Mouse (Mus musculus): ENCODE results near the gene Osgin1. TPM values are rescaled to one million over a fixed set of nuclear protein-coding genes. Genes with fewer than 3 reads are reported as not detected.

Gene Osgin1
- polyA plus RNA-seq, 1 experiment from 2014 or later: 0.14 TPM

DNA sequence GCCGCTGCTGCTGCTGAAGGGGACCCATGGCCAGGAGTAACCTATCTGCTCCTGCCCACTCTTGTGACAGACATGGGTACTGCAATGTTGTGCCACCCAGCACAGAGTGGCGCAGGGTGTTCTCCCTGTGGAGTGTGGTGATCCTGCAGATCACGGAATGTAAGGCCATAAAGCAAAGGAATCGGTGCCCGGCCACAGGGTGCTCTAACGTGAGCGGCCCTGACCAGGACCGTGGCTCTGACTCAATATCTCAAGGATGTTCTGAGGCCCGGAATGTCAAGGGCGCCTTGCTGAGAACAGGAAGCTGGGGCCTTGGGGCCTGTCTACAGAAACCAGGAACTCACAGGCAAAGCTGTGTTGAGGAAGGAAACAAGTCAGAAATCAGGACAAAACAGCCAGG, 8.4 kb upstream of the Osgin1 start:
- Histone ChIP-seq H3K9ac (no peak overlapping the region), H3K4me2 (replicated peaks) (no peak overlapping the region), H3K9me3 (replicated peaks) (no peaks in the 10 kb centered on the region), H3K27ac (no peak overlapping the region), H3K4me1 (peaks cover 11% of the 10 kb centered on the region; the same call in 1 of the 2 replicates), H3K36me3 (no peaks in the 10 kb centered on the region), H3K4me3 (no peak overlapping the region), H3K27me3 (no peaks in the 10 kb centered on the region)
- ATAC-seq (ENCODE audit: low FRiP score): no peak
- WGBS: 88% methylated on average over 10 of the region's 10 CpGs

GRCm38 (mm10) chr8:119426069-119426735, 7.7 kb upstream of the Osgin1 start:
- H3K27me3 ChIP-seq: no peaks in the 10 kb centered on the region
- H3K4me2 ChIP-seq (replicated peaks): no peak overlapping the region
- H3K4me3 ChIP-seq: no peak overlapping the region
- no peaks in the 10 kb centered on the region for H3K36me3 ChIP-seq
- H3K27ac ChIP-seq: no peak overlapping the region
- WGBS: 86% methylated on average over 6 of the region's 6 CpGs
- no peak for ATAC-seq (ENCODE audit: low FRiP score)
- no peaks in the 10 kb centered on the region for H3K9me3 ChIP-seq (replicated peaks)
- H3K9ac ChIP-seq: no peak overlapping the region
- peaks cover 11% of the 10 kb centered on the region; the same call in 1 of the 2 replicates for H3K4me1 ChIP-seq

DNA sequence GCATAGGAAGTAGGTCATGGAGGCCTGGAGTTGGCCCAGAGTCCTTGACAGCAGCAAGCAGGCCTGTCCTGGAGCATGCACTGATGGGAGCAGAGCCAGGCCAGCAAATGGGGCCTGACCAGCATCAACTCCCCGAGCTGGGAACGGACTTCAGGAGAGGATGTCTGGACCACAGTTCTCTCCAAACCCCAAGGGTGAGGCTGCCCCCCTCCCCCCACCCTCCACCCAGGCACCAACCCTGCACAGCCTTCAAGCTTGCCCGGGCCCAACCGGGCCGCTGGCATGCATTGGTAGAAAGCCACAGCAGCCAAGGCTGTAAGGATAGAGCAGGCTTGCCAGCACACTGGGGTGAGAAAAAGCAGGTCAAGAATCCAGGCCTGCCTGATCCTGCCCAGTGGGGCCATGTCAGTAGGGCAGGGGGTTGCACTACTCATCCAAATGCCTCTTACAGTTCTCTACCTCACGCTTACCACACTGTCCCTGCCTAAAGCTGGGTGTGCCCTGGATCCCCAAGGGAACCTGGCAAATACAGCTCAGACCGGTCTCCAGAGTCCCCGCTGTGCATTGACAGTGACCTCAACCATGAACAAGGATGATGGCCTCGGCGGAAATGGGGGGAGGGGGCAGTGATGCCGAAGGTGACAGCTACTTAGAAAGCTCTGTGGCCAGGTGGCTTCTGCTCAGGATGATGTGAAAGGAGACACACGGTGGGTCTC, 6.1 kb upstream of the Osgin1 start:
- Histone ChIP-seq H3K9me3 (replicated peaks) (no peaks in the 10 kb centered on the region), H3K4me2 (replicated peaks) (no peak overlapping the region), H3K27ac (no peak overlapping the region), H3K36me3 (no peaks in the 10 kb centered on the region), H3K9ac (no peak overlapping the region), H3K4me3 (no peak overlapping the region), H3K4me1 (0 out of 2 replicates have a peak, but pooled peaks cover 2% of the 10 kb centered on the region), H3K27me3 (no peaks in the 10 kb centered on the region)
- no peak for ATAC-seq (ENCODE audit: low FRiP score)
- 74% methylated on average over 12 of the region's 12 CpGs for WGBS

GRCm38 (mm10) chr8:119428350-119428740, 5.6 kb upstream of the Osgin1 start:
- no peaks in the 10 kb centered on the region for H3K27me3 ChIP-seq
- no peak overlapping the region for H3K9ac ChIP-seq
- 76% methylated on average over 7 of the region's 7 CpGs for WGBS
- H3K4me1 ChIP-seq: 0 out of 2 replicates have a peak, but pooled peaks cover 2% of the 10 kb centered on the region
- H3K27ac ChIP-seq: no peak overlapping the region
- H3K9me3 ChIP-seq (replicated peaks): no peaks in the 10 kb centered on the region
- ATAC-seq (ENCODE audit: low FRiP score): no peak
- H3K4me2 ChIP-seq (replicated peaks): no peak overlapping the region
- H3K36me3 ChIP-seq: no peaks in the 10 kb centered on the region
- no peak overlapping the region for H3K4me3 ChIP-seq

- no peaks in the 10 kb centered on the region for H3K36me3 ChIP-seq
- H3K27ac ChIP-seq: no peak overlapping the region
- 84% methylated on average over 5 of the region's 5 CpGs for WGBS
- H3K9me3 ChIP-seq (replicated peaks): no peaks in the 10 kb centered on the region
- no peaks in the 10 kb centered on the region for H3K27me3 ChIP-seq
- no peak overlapping the region for H3K9ac ChIP-seq
- H3K4me2 ChIP-seq (replicated peaks): no peak overlapping the region
- no peak for ATAC-seq (ENCODE audit: low FRiP score)
- H3K4me3 ChIP-seq: no peak overlapping the region
- H3K4me1 ChIP-seq: 0 out of 2 replicates have a peak, but pooled peaks cover 2% of the 10 kb centered on the region
Observed at GRCm38 (mm10) chr8:119428766-119429327, 5.1 kb upstream of the Osgin1 start.

- no peaks in the 10 kb centered on the region for H3K27me3 ChIP-seq
- no peak overlapping the region for H3K4me2 ChIP-seq (replicated peaks)
- no peaks in the 10 kb centered on the region for H3K9me3 ChIP-seq (replicated peaks)
- H3K4me3 ChIP-seq: no peak overlapping the region
- H3K36me3 ChIP-seq: no peaks in the 10 kb centered on the region
- ATAC-seq (ENCODE audit: low FRiP score): no peak
- 89% methylated on average over 3 of the region's 3 CpGs for WGBS
- H3K9ac ChIP-seq: no peak overlapping the region
- no peak overlapping the region for H3K27ac ChIP-seq
- 0 out of 2 replicates have a peak, but pooled peaks cover 2% of the 10 kb centered on the region for H3K4me1 ChIP-seq
Observed at GRCm38 (mm10) chr8:119429552-119429951, 4.4 kb upstream of the Osgin1 start.

GRCm38 (mm10) chr8:119430250-119430649, 3.7 kb upstream of the Osgin1 start:
- H3K27ac ChIP-seq: no peak overlapping the region
- ATAC-seq (ENCODE audit: low FRiP score): no peak
- H3K9ac ChIP-seq: no peak overlapping the region
- H3K4me1 ChIP-seq: 0 out of 2 replicates have a peak, but pooled peaks cover 2% of the 10 kb centered on the region
- WGBS: 79% methylated on average over 8 of the region's 8 CpGs
- H3K9me3 ChIP-seq (replicated peaks): no peaks in the 10 kb centered on the region
- no peak overlapping the region for H3K4me2 ChIP-seq (replicated peaks)
- H3K27me3 ChIP-seq: no peaks in the 10 kb centered on the region
- no peak overlapping the region for H3K4me3 ChIP-seq
- no peaks in the 10 kb centered on the region for H3K36me3 ChIP-seq

- no peak overlapping the region for H3K4me3 ChIP-seq
- no peaks in the 10 kb centered on the region for H3K27me3 ChIP-seq
- no peak overlapping the region for H3K9ac ChIP-seq
- H3K9me3 ChIP-seq (replicated peaks): no peaks in the 10 kb centered on the region
- H3K36me3 ChIP-seq: no peaks in the 10 kb centered on the region
- no peak for ATAC-seq (ENCODE audit: low FRiP score)
- WGBS: 90% methylated on average over 7 of the region's 7 CpGs
- no peak overlapping the region for H3K27ac ChIP-seq
- H3K4me2 ChIP-seq (replicated peaks): no peak overlapping the region
- H3K4me1 ChIP-seq: 0 out of 2 replicates have a peak, but pooled peaks cover 2% of the 10 kb centered on the region
Observed at GRCm38 (mm10) chr8:119430690-119431089, 3.2 kb upstream of the Osgin1 start.

DNA sequence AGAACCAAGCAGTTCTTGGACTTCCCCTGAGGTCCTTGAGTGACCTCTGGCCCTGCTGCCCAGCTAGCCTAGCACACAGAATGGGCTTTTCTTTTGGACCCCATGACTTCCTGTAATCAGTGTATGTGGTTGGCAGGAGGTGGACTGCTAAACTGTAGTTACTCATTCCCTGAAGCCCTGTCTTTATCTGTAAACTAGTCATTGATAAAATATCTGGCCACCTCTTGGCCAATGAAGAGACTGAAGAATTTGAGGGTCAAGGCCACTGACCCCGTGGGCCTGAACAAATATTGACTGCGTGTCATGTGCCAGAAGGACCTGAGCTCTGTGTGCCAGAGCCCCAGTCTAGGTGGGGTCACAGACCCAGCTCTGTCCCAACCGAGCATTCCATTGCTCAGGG, 1.6 kb upstream of the Osgin1 start:
- Histone ChIP-seq H3K27ac (no peak overlapping the region), H3K27me3 (no peaks in the 10 kb centered on the region), H3K9ac (no peak overlapping the region), H3K4me3 (no peak overlapping the region), H3K36me3 (no peaks in the 10 kb centered on the region), H3K4me2 (replicated peaks) (no peak overlapping the region), H3K9me3 (replicated peaks) (no peaks in the 10 kb centered on the region), H3K4me1 (peaks cover 12% of the 10 kb centered on the region)
- no peak for ATAC-seq (ENCODE audit: low FRiP score)
- WGBS: 45% methylated on average over 3 of the region's 3 CpGs

- WGBS: 80% methylated on average over 6 of the region's 6 CpGs
- Histone ChIP-seq H3K9ac (no peak overlapping the region), H3K27me3 (no peaks in the 10 kb centered on the region), H3K9me3 (replicated peaks) (no peaks in the 10 kb centered on the region), H3K4me2 (replicated peaks) (no peak overlapping the region), H3K36me3 (no peaks in the 10 kb centered on the region), H3K4me1 (peaks cover 10% of the 10 kb centered on the region), H3K27ac (no peak overlapping the region), H3K4me3 (no peak overlapping the region)
- ATAC-seq (ENCODE audit: low FRiP score): no peak
Observed at GRCm38 (mm10) chr8:119434569-119434968, 645 bp downstream of the Osgin1 start.

DNA sequence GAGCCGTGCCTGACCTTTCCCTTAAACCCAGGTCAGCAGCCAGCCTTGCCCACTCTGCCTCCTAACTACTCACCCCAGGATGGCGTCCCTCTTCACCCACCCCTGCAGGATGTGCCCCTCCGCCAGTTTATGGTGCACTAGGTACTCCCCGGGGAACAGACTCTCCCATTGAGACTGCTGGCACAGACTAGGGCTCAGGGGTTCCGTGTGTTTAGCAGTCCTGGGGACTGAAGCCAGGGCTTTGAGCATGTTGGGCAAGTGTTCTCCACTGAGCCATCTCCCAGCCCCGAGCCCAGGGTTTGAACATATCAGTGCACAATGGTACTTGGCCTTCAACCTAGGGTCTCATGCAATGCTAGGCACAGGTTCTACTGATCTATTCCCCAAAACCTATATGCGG, 1.6 kb downstream of the Osgin1 start:
- H3K36me3 ChIP-seq: no peaks in the 10 kb centered on the region
- peaks cover 16% of the 10 kb centered on the region for H3K4me1 ChIP-seq
- no peaks in the 10 kb centered on the region for H3K27me3 ChIP-seq
- H3K4me2 ChIP-seq (replicated peaks): no peak overlapping the region
- no peak overlapping the region for H3K4me3 ChIP-seq
- ATAC-seq (ENCODE audit: low FRiP score): no peak
- no peak overlapping the region for H3K27ac ChIP-seq
- H3K9me3 ChIP-seq (replicated peaks): no peaks in the 10 kb centered on the region
- WGBS: 87% methylated on average over 7 of the region's 7 CpGs
- no peak overlapping the region for H3K9ac ChIP-seq

DNA sequence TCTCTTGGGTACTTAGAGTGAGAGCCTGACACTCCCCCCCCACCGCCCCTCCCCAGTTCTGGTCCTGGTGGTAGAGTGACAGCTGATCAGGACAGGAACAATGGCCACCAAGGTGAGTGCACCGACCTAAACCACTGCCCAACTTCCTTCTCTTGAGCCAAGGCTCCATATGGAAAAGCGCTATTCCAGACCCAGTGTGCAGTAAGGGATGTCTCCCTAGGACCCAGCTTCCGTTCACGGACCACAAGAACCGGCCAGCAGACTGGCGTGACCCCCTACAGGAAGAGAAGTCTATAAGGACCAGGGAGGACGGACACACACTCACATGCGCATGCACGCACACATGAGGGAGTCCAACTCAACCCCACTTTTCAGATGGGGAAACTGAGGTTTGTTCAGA, 2.4 kb downstream of the Osgin1 start:
- H3K27me3 ChIP-seq: no peaks in the 10 kb centered on the region
- 87% methylated on average over 10 of the region's 10 CpGs for WGBS

More for the DNA sequence above, 2.4 kb downstream of the Osgin1 start:
- Histone ChIP-seq H3K27ac (no peak overlapping the region), H3K4me2 (replicated peaks) (no peak overlapping the region), H3K4me1 (peaks cover 20% of the 10 kb centered on the region), H3K36me3 (no peaks in the 10 kb centered on the region), H3K4me3 (no peak overlapping the region), H3K9ac (no peak overlapping the region), H3K9me3 (replicated peaks) (no peaks in the 10 kb centered on the region)
- no peak for ATAC-seq (ENCODE audit: low FRiP score)

All from hindbrain, embryonic 12.5 days (tissue).